Mouse (Mus musculus): ENCODE data around the gene Cep290. TPM values are rescaled to one million over a fixed set of nuclear protein-coding genes. Genes with fewer than 3 reads are reported as not detected.

Cep290 gene
- polyA plus RNA-seq, 1 experiment from 2014 or later = 5.3 TPM

DNA sequence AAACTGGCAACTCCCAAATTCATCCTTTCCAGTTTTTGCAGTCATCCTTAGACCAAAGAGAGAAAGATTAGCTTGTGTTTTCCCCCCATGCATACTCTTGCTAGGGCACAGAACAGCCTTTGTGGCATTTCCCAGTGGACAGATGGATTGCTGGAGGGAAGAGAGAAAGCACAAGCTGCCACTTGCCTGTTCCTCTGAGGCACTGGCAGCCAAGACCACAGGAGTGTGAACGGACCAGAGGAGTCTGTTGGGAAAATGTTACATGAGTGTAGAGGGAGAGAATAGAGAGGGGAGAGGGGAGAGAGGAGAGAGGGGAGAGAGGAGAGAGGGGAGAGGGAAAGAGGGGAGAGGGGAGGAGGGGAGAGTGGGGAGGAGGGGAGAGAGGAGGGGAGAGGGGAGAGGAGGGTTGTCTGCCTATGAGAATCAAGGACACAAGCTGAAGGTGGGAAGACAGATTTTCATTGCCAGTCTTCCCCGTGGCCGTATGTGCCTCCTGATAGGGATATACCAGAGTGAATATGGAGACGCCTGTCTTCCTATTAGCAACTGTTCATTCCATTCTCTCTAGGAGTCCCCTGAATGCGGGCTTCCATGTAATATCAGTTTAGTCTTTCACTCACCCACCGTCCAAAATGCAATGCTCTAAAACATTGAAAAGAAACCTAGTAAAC lies 130.0 kb downstream of the Cep290 start:
- Histone ChIP-seq H3K4me2 (ENCODE audit: low read length) (no peak overlapping the region), H3K9ac (ENCODE audit: low read length) (no peak overlapping the region), H3K9me3 (ENCODE audit: control insufficient read depth, low read length) (no peaks in the 10 kb centered on the region), H3K36me3 (ENCODE audit: control insufficient read depth, insufficient read depth, low read length) (no peaks in the 10 kb centered on the region), H3K27me3 (replicated peaks; ENCODE audit: control insufficient read depth, insufficient read depth, low read length) (no peaks in the 10 kb centered on the region), H3K4me1 (replicated peaks; ENCODE audit: control insufficient read depth, insufficient read depth, low read length) (no peaks in the 10 kb centered on the region), H3K27ac (ENCODE audit: low read depth) (no peak overlapping the region), H3K4me3 (ENCODE audit: low read depth, low read length) (no peak overlapping the region)
- 70% methylated on average over 6 of the region's 6 CpGs for WGBS
- ATAC-seq (replicated peaks; ENCODE audit: low FRiP score, low TSS enrichment, low read depth) (no peak), DNase-seq (ENCODE audit: low spot score) (no peak)

DNA sequence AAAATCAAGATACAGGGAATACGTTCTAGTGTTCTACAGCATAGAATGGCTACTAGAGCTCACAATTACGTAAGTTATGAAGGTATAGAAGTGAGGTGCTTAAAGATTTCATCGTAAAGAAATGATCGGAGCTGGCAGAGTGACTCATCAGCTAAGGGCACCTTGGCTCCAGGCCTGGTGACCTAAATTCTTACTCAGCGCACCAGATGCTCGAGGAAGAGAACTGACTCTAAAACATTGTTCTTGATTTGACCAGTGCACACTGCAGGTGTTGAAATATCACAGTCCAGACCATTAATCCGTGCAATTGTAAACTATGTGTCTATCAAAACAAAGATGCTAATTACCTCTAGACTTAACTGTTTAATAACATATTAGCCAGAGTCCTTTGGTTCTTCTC lies 132.1 kb downstream of the Cep290 start:
- ATAC-seq (replicated peaks; ENCODE audit: low FRiP score, low TSS enrichment, low read depth) = no peak
- WGBS = 75% methylated on average over 7 of the region's 7 CpGs
- no peak overlapping the region for H3K27ac ChIP-seq (ENCODE audit: low read depth)
- H3K9me3 ChIP-seq (ENCODE audit: control insufficient read depth, low read length) = no peaks in the 10 kb centered on the region
- no peaks in the 10 kb centered on the region for H3K27me3 ChIP-seq (replicated peaks; ENCODE audit: control insufficient read depth, insufficient read depth, low read length)
- H3K9ac ChIP-seq (ENCODE audit: low read length) = no peak overlapping the region
- no peak for DNase-seq (ENCODE audit: low spot score)
- no peaks in the 10 kb centered on the region for H3K4me1 ChIP-seq (replicated peaks; ENCODE audit: control insufficient read depth, insufficient read depth, low read length)
- H3K4me3 ChIP-seq (ENCODE audit: low read depth, low read length) = no peak overlapping the region
- H3K4me2 ChIP-seq (ENCODE audit: low read length) = no peak overlapping the region
- H3K36me3 ChIP-seq (ENCODE audit: control insufficient read depth, insufficient read depth, low read length) = no peaks in the 10 kb centered on the region

DNA sequence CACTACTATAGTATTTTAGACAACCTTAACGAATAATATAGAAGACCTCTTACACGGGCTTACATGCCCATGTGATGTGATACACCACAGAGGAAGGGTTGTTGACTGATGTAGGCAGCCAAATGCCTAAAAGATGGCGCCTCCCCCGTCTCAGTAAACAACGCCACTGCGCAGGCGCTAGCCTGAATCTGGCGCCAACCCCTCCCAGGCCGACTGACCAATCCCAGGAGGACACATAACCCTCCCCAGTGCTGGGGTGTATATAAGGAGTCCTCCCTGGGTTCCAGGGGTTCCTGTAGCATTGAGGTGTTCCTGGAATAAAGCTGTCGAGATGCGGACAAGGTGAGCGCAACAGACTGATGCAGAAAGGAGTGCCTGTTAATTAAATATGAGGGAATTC lies 132.7 kb downstream of the Cep290 start:
- Histone ChIP-seq H3K4me1 (replicated peaks; ENCODE audit: control insufficient read depth, insufficient read depth, low read length) (no peaks in the 10 kb centered on the region), H3K27ac (ENCODE audit: low read depth) (no peak overlapping the region), H3K27me3 (replicated peaks; ENCODE audit: control insufficient read depth, insufficient read depth, low read length) (no peaks in the 10 kb centered on the region), H3K4me2 (ENCODE audit: low read length) (no peak overlapping the region), H3K36me3 (ENCODE audit: control insufficient read depth, insufficient read depth, low read length) (no peaks in the 10 kb centered on the region), H3K9me3 (ENCODE audit: control insufficient read depth, low read length) (no peaks in the 10 kb centered on the region), H3K9ac (ENCODE audit: low read length) (no peak overlapping the region), H3K4me3 (ENCODE audit: low read depth, low read length) (no peak overlapping the region)
- WGBS = 91% methylated on average over 12 of the region's 12 CpGs
- DNase-seq (ENCODE audit: low spot score) (no peak), ATAC-seq (replicated peaks; ENCODE audit: low FRiP score, low TSS enrichment, low read depth) (no peak)

DNA sequence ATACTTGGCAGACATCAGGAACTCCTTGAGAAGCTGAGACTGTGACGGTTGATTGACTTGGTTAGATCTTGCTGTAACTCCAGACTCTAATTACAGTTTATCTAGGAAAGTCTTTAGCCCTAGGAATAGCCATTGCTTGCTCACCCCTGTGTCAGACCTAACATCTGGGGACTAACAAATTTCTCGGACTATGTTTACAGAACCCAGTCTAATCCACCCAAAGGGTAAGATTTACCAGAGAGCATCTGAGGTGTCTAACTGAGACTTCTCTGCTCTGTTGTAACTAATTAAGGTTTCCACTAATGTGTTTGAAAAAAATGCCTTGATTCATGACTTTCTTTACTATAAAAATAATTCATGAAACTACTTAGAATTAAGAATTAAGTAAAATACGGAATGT lies 135.1 kb downstream of the Cep290 start:
- Histone ChIP-seq H3K9me3 (ENCODE audit: control insufficient read depth, low read length) (no peaks in the 10 kb centered on the region), H3K4me2 (ENCODE audit: low read length) (no peak overlapping the region), H3K27ac (ENCODE audit: low read depth) (no peak overlapping the region), H3K4me3 (ENCODE audit: low read depth, low read length) (no peak overlapping the region), H3K9ac (ENCODE audit: low read length) (no peak overlapping the region), H3K4me1 (replicated peaks; ENCODE audit: control insufficient read depth, insufficient read depth, low read length) (no peaks in the 10 kb centered on the region), H3K36me3 (ENCODE audit: control insufficient read depth, insufficient read depth, low read length) (no peaks in the 10 kb centered on the region), H3K27me3 (replicated peaks; ENCODE audit: control insufficient read depth, insufficient read depth, low read length) (no peaks in the 10 kb centered on the region)
- WGBS = 53% methylated on average over 3 of the region's 3 CpGs
- no peak for ATAC-seq (replicated peaks; ENCODE audit: low FRiP score, low TSS enrichment, low read depth)
- no peak for DNase-seq (ENCODE audit: low spot score)

Other genes with a start within 250 kb of the Cep290 start
- gene Gm4301, start 151.9 kb upstream of the Cep290 start, polyA plus RNA-seq (2014; fragmentation: Nextera tagmentation; extraction: Ambion mirVana) = not detected in 2 replicates
- gene Gm4302, start 146.7 kb upstream of the Cep290 start, polyA plus RNA-seq (2014; fragmentation: Nextera tagmentation; extraction: Ambion mirVana) = not detected in 2 replicates
- not detected in 2 replicates for gene Gm4303, start 141.6 kb upstream of the Cep290 start, polyA plus RNA-seq (2014; fragmentation: Nextera tagmentation; extraction: Ambion mirVana)
- not detected in 2 replicates for gene Gm4305, start 136.5 kb upstream of the Cep290 start, polyA plus RNA-seq (2014; fragmentation: Nextera tagmentation; extraction: Ambion mirVana)
- gene Gm4307, start 126.2 kb upstream of the Cep290 start, polyA plus RNA-seq (2014; fragmentation: Nextera tagmentation; extraction: Ambion mirVana) = not detected in 2 replicates
- gene Gm4312, start 105.0 kb upstream of the Cep290 start, polyA plus RNA-seq (2014; fragmentation: Nextera tagmentation; extraction: Ambion mirVana) = not detected in 2 replicates
- 23.6 and 26.6 TPM in 2 replicates for gene Tmtc3, start 208 bp upstream of the Cep290 start, polyA plus RNA-seq (2014; fragmentation: Nextera tagmentation; extraction: Ambion mirVana)
- 7.7 and 9.9 TPM in 2 replicates for gene 4930430F08Rik, start 102.9 kb downstream of the Cep290 start, polyA plus RNA-seq (2014; fragmentation: Nextera tagmentation; extraction: Ambion mirVana)
- gene 1700017N19Rik, start 102.9 kb downstream of the Cep290 start, polyA plus RNA-seq (2014; fragmentation: Nextera tagmentation; extraction: Ambion mirVana) = not detected in 2 replicates

Measured in intestine, embryonic 14.5 days (tissue).